Mouse (Mus musculus): ENCODE results near the gene Exosc10. TPM values are rescaled to one million over a fixed set of nuclear protein-coding genes. Genes with fewer than 3 reads are reported as not detected.

The Exosc10 gene
- total and polyA plus RNA-seq, 2 experiments from 2014 or later: 68.1 to 72.0 TPM

DNA sequence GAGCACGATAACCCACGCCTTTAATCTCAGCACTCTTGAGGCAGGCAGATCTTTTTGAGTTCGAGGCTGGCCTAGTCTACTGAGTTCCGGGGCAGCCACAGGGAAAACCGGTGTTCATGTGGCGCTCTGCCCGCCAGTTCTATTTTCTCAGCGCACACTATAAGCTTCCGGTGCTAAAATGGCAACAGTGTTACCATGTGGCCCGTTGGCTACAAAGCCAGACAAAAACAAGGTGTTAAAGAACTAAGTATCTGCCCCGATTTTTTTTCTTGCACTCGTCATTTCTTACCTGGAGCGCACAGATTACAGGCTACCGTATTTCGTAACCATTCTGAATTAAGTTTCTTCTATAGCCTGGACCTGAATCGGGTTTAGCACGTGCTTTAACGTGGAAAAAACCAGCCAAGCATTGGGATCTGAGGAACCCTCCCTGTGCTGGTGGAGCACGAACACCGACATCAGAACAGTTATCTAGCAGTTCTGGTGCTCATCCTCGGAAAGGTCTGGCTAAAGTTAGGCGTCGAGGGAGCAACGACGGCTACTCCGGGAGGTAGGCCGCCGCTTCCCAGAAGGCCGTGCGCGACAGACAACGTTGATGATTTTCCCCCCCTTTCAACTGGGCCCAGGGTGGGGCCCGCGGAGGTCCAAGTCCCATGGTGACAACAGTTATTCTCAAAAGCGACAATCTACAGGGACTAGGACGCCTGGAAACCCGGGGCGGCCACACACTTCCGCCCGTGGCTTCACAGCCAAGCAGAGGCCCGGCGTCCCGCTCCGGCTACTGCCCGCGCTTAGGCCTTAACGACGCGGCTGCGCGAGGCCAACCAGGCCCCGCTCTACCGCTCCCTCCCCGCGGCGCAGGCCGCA is 67.8 kb downstream of the Exosc10 start:
- peaks cover 32% of the 10 kb centered on the region for H3K36me3 ChIP-seq (ENCODE audit: insufficient read depth, low read length)
- WGBS: under 1% methylated on average over 57 of the region's 57 CpGs
- DNase-seq (ENCODE audit: low spot score): peak; percentile 65
- no peak for TF ChIP-seq CTCF (IDR thresholded peaks at IDR 0.05; ENCODE audit: low read depth)
- H3K27ac ChIP-seq: peak overlapping the region; percentile 99
- ATAC-seq: peak; percentile 68
- peak overlapping the region; percentile 70 for H3K4me2 ChIP-seq (ENCODE audit: low read depth, low read length)
- H3K4me1 ChIP-seq (ENCODE audit: insufficient read depth, low read length): peaks cover 3% of the 10 kb centered on the region; the same call in 1 of the 2 replicates
- H3K9ac ChIP-seq (replicated peaks; ENCODE audit: low read length): peak overlapping the region; percentile 99
- H3K9me3 ChIP-seq (ENCODE audit: low read length): no peaks in the 10 kb centered on the region
- H3K4me3 ChIP-seq (ENCODE audit: low read length): peak overlapping the region; percentile 100
- H3K27me3 ChIP-seq (ENCODE audit: insufficient read depth, low read length): no peaks in the 10 kb centered on the region

- no peaks in the 10 kb centered on the region for H3K27me3 ChIP-seq (ENCODE audit: insufficient read depth, low read length)
- peaks cover 27% of the 10 kb centered on the region for H3K36me3 ChIP-seq (ENCODE audit: insufficient read depth, low read length)
- WGBS: under 1% methylated on average over 51 of the region's 51 CpGs
- peak; percentile 98 for DNase-seq (ENCODE audit: low spot score)
- H3K4me2 ChIP-seq (ENCODE audit: low read depth, low read length): peak within 1 kb of the TSS; percentile 70
- no peaks in the 10 kb centered on the region for H3K9me3 ChIP-seq (ENCODE audit: low read length)
- H3K4me3 ChIP-seq (ENCODE audit: low read length): peak within 1 kb of the TSS; percentile 100
- peaks cover 3% of the 10 kb centered on the region; the same call in 1 of the 2 replicates for H3K4me1 ChIP-seq (ENCODE audit: insufficient read depth, low read length)
- H3K27ac ChIP-seq: peak within 1 kb of the TSS; percentile 99
- peak; percentile 97 for ATAC-seq
- peak; percentile 33; the same call in 1 of the 2 replicates for TF ChIP-seq CTCF (IDR thresholded peaks at IDR 0.05; ENCODE audit: low read depth)
- H3K9ac ChIP-seq (replicated peaks; ENCODE audit: low read length): peak within 1 kb of the TSS; percentile 99
These were observed 68.5 kb downstream of the Exosc10 start, which contains the start of gene Tardbp for GRCm38 (mm10) chr4:148626623-148627185. Gene Tardbp, minus strand, starts transcription at chr4:148627019.

DNA sequence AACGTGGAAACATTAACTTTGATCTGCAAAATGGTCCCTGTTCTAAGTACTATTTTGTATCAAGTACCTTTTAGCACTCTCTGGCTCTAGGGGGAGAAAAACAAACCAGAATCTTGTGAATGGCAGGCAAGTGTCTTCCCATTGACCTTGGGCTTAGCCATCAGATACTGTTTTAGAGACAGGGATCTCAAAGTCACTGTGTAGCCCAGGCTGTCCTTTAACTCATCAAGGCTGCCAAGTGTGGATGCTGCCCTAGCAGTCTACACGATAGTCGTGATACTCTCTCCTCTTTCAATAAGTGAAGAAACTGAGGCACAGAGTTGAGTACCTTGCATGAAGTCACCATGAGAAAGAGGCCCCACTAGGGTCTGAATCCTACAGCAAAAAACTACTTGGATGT is 69.0 kb downstream of the Exosc10 start:
- Histone ChIP-seq H3K9me3 (ENCODE audit: low read length) (no peaks in the 10 kb centered on the region), H3K9ac (replicated peaks; ENCODE audit: low read length) (peak overlapping the region; percentile 99; the same call in 1 of the 2 replicates), H3K36me3 (ENCODE audit: insufficient read depth, low read length) (peaks cover 21% of the 10 kb centered on the region), H3K4me3 (ENCODE audit: low read length) (peak overlapping the region; percentile 100), H3K27ac (peak overlapping the region; percentile 99; the same call in 1 of the 2 replicates), H3K27me3 (ENCODE audit: insufficient read depth, low read length) (no peaks in the 10 kb centered on the region), H3K4me1 (ENCODE audit: insufficient read depth, low read length) (peaks cover 3% of the 10 kb centered on the region; the same call in 1 of the 2 replicates), H3K4me2 (ENCODE audit: low read depth, low read length) (peak overlapping the region; percentile 70)
- WGBS: 61% methylated on average over 3 of the region's 3 CpGs
- DNase-seq (ENCODE audit: low spot score) (no peak), ATAC-seq (peak; percentile 24; the same call in 1 of the 2 replicates)
- no peak for TF ChIP-seq CTCF (IDR thresholded peaks at IDR 0.05; ENCODE audit: low read depth)

Other genes with a start within 250 kb of the Exosc10 start
- gene Ubiad1, start 113.7 kb upstream of the Exosc10 start, total RNA-seq (2014; rRNA removed): 22.2 and 25.8 TPM in 2 replicates
- gene Ubiad1, start 113.7 kb upstream of the Exosc10 start, polyA plus RNA-seq (2015; fragmentation: Nextera tagmentation; extraction: Ambion mirVana): 12.8 and 13.1 TPM in 2 replicates
- 56.0 and 58.2 TPM in 2 replicates for gene Mtor, start 109.8 kb upstream of the Exosc10 start, total RNA-seq (2014; rRNA removed)
- gene Mtor, start 109.8 kb upstream of the Exosc10 start, polyA plus RNA-seq (2015; fragmentation: Nextera tagmentation; extraction: Ambion mirVana): 29.2 and 29.9 TPM in 2 replicates
- gene Angptl7, start 58.0 kb upstream of the Exosc10 start, total RNA-seq (2014; rRNA removed): 0.21 TPM in 1 of 2 replicates, not detected in the other
- 0.31 and 0.44 TPM in 2 replicates for gene Angptl7, start 58.0 kb upstream of the Exosc10 start, polyA plus RNA-seq (2015; fragmentation: Nextera tagmentation; extraction: Ambion mirVana)
- gene Srm, start 33.1 kb downstream of the Exosc10 start, total RNA-seq (2014; rRNA removed): 77.6 and 83.0 TPM in 2 replicates
- gene Srm, start 33.1 kb downstream of the Exosc10 start, polyA plus RNA-seq (2015; fragmentation: Nextera tagmentation; extraction: Ambion mirVana): 142 and 143 TPM in 2 replicates
- 0.26 and 0.40 TPM in 2 replicates for gene Masp2, start 44.1 kb downstream of the Exosc10 start, total RNA-seq (2014; rRNA removed)
- 0.49 TPM in 2 replicates for gene Masp2, start 44.1 kb downstream of the Exosc10 start, polyA plus RNA-seq (2015; fragmentation: Nextera tagmentation; extraction: Ambion mirVana)
- 160 and 205 TPM in 2 replicates for gene Tardbp, start 68.6 kb downstream of the Exosc10 start, total RNA-seq (2014; rRNA removed)
- 116 and 121 TPM in 2 replicates for gene Tardbp, start 68.6 kb downstream of the Exosc10 start, polyA plus RNA-seq (2015; fragmentation: Nextera tagmentation; extraction: Ambion mirVana)
- gene Gm572, start 84.9 kb downstream of the Exosc10 start, total RNA-seq (2014; rRNA removed): not detected in 2 replicates
- gene Gm572, start 84.9 kb downstream of the Exosc10 start, polyA plus RNA-seq (2015; fragmentation: Nextera tagmentation; extraction: Ambion mirVana): not detected in 2 replicates
- gene Casz1, start 246.0 kb downstream of the Exosc10 start, total RNA-seq (2014; rRNA removed): 6.3 and 7.2 TPM in 2 replicates
- 2.3 and 3.2 TPM in 2 replicates for gene Casz1, start 246.0 kb downstream of the Exosc10 start, polyA plus RNA-seq (2015; fragmentation: Nextera tagmentation; extraction: Ambion mirVana)